Mouse (Mus musculus) right cerebral cortex, postnatal 25 days (tissue): ENCODE results near the gene Steap2.

ENCODE experiments used
- DNase-seq: peaks from one replicate; pipeline ENCODE4 v3.0.0; 2022

The Steap2 gene

GRCm38 (mm10) chr5:5663655-5664370 is 30.6 kb downstream of the Steap2 start, which contains the start of gene Cfap69:
Gene Cfap69 (minus strand): TSS chr5:5664239.
- peak; percentile 88 for DNase-seq

GRCm38 (mm10) chr5:5663057-5663456 is 31.3 kb downstream of the Steap2 start:
- no peak for DNase-seq

GRCm38 (mm10) chr5:5658680-5659079 is 35.7 kb downstream of the Steap2 start:
- no peak for DNase-seq

GRCm38 (mm10) chr5:5657932-5658331 is 36.4 kb downstream of the Steap2 start:
- DNase-seq, result no peak

GRCm38 (mm10) chr5:5648817-5649569 is 45.4 kb downstream of the Steap2 start:
- peak; percentile 68 for DNase-seq

- DNase-seq, result no peak
These were observed 48.2 kb downstream of the Steap2 start for GRCm38 (mm10) chr5:5646173-5646572.

- DNase-seq, result no peak
These were observed 55.9 kb downstream of the Steap2 start for GRCm38 (mm10) chr5:5638496-5638895.

GRCm38 (mm10) chr5:5625491-5625890 is 68.9 kb downstream of the Steap2 start:
- DNase-seq, result no peak

- no peak for DNase-seq
These were observed 76.0 kb downstream of the Steap2 start for GRCm38 (mm10) chr5:5618329-5618728.
